Mouse (Mus musculus) olfactory bulb, adult 2 months (tissue): ENCODE measurements around the gene Zc3h6. TPM values are rescaled to one million over a fixed set of nuclear protein-coding genes. Genes with fewer than 3 reads are reported as not detected.

Experiments used
- H3K27ac ChIP-seq: fragments of 200-500 bp; 2 replicates; pipeline ENCODE4 v1.5.1; 2012; ENCODE audit warnings: low read depth, low read length; ENCODE audit not compliant: insufficient read depth
- H3K4me1 ChIP-seq: fragments of 200-500 bp; 2 replicates; pipeline ENCODE4 v1.6.1; 2012; ENCODE audit warnings: low read length; ENCODE audit not compliant: control insufficient read depth, insufficient read depth
- H3K4me3 ChIP-seq: fragments of 200-500 bp; 2 replicates; pipeline ENCODE4 v1.5.1; 2012; ENCODE audit warnings: mild to moderate bottlenecking, low read depth, low read length, moderate library complexity; ENCODE audit not compliant: insufficient read depth
- CTCF ChIP-seq: fragments of 200-500 bp; IDR thresholded peaks from 2 replicates; pipeline ENCODE4 v1.5.1; 2012; ENCODE audit warnings: low read depth, mild to moderate bottlenecking, low read length, moderate library complexity; ENCODE audit not compliant: insufficient read depth
- POLR2A ChIP-seq: fragments of 200-500 bp; IDR thresholded peaks from 2 replicates; pipeline ENCODE4 v1.6.1; 2012; ENCODE audit warnings: mild to moderate bottlenecking, low read depth, low read length, moderate library complexity; ENCODE audit not compliant: insufficient read depth
- WGBS: fragments of 180-500 bp; shearing (Covaris S2); methylation state at CpG from one replicate; pipeline ENCODE4 v1.1.7; 2018; 5-methylcytosine and 5-hydroxymethylcytosine counted together
- polyA plus RNA-seq: library from polyadenylated mRNA; stranded (reverse); fragments of >200 nt; gene quantifications from 2 replicates; pipeline ENCODE4 v1.2.4, GENCODE M21; 2012; ENCODE audit warnings: low replicate concordance; ENCODE audit not compliant: missing spikeins, insufficient read depth, insufficient read length

Gene Zc3h6
- polyA plus RNA-seq: not detected in 2 replicates

DNA sequence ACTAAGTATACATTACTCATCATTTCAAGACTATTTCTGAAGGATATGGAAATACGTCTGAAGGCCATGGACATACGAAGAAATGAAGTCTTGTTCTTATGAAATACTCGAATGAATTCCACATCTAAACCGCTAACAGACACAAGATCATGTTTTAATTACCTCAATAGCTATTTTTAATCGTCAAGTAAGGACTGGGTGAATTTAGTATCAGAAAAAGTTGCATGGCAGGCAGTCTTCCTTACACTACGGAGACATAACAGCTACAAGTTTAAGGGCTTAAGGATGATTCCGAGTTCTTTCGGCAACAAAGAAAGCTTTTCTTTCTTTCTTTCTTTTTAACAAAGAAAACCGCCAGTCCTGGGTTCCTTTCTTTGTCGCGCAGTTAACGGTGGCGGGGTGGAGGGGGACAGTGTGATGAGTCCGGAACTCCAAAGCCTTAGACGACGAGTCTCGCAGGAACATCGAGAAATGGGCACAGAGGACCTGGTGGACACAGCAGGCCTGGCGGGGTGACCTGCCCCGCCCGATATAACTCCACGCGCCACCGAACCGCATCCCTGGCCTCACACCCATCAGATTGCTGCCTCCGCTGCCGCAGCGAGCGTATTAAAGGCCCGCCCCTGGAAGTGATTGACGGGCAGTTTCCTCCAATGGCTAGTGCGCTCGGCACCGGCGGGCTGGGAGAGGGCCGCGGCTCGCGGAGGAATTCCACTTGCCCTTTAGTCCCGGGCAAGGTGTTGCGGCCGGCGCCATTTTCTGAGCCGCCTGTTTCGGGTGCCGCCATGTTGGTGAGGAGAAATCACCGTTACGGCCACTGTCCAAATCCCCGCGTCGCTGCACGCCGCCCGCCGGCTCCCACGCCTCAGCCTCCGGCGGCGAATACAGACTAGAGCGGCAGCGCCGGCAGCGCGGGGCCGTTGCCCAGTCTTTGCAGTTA lies at the start of gene Zc3h6:
Gene Zc3h6, plus strand, starts transcription at position 762 of the 940 bp plus-strand sequence.
- Histone ChIP-seq H3K4me3 (peak within 1 kb of the TSS; percentile 91), H3K4me1 (peaks cover 2% of the 10 kb centered on the region; the same call in 1 of the 2 replicates), H3K27ac (peak within 1 kb of the TSS; percentile 100)
- WGBS: under 1% methylated on average over 65 of the region's 65 CpGs
- TF ChIP-seq CTCF: no peak
- TF ChIP-seq POLR2A: peak; percentile 90

DNA sequence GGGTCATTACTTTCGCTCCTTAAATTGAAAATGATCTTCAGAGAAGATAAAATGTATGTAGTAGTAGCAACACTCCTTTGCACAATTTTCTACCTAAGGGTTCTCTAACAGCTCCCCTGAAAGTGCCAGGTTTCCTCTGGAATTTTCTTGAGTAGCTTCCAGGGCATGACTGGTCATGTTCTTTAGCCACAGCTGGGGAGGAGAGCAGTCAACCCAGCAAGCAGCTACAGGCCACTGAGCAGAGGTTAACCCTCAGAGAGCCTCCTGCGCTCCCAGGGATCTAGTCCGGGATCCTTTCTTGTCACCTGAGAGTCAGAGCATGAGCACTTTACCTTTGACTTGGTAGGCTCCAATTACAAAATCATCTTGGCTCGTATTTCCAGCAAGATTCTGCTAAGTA lies 42.4 kb upstream of the Zc3h6 start:
- H3K4me3 ChIP-seq: no peak overlapping the region
- no peak overlapping the region for H3K27ac ChIP-seq
- 93% methylated on average over 4 of the region's 4 CpGs for WGBS
- no peaks in the 10 kb centered on the region for H3K4me1 ChIP-seq
- TF ChIP-seq POLR2A (no peak), CTCF (no peak)

- no peak overlapping the region for H3K4me3 ChIP-seq
- no peak for TF ChIP-seq CTCF
- no peak for TF ChIP-seq POLR2A
- H3K4me1 ChIP-seq: no peaks in the 10 kb centered on the region
- 82% methylated on average over 3 of the region's 3 CpGs for whole genome bisulfite sequencing
- no peak overlapping the region for H3K27ac ChIP-seq
Measured at GRCm38 (mm10) chr2:128928446-128928845, 38.8 kb upstream of the Zc3h6 start.

- Histone ChIP-seq H3K4me3 (no peak overlapping the region), H3K4me1 (no peaks in the 10 kb centered on the region), H3K27ac (no peak overlapping the region)
- TF ChIP-seq POLR2A: no peak
- no peak for TF ChIP-seq CTCF
Measured at GRCm38 (mm10) chr2:128930704-128931103, 36.5 kb upstream of the Zc3h6 start.

DNA sequence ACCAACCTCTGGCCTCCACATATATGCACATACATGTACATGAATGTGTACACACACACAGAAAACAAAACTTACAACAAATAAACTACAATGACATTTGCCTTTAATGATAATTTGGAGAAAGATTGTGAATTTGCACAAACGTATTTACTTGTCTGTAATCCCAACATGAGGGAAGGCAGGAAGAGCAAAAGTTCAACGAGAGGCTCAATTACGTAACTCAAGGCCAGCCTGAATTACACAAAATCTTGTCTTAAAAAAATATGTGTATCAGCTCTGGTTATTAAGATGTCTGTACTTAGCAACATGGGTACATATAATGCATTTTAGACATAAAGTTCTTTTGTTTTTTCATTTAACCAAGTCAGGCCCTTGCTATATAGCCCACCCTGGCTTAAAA lies 30.9 kb upstream of the Zc3h6 start:
- WGBS: 95% methylated on average over 3 of the region's 3 CpGs
- Histone ChIP-seq H3K4me3 (no peak overlapping the region), H3K27ac (no peak overlapping the region), H3K4me1 (no peaks in the 10 kb centered on the region)
- no peak for TF ChIP-seq POLR2A
- no peak for TF ChIP-seq CTCF

GRCm38 (mm10) chr2:128943538-128944528 lies 23.4 kb upstream of the Zc3h6 start, which contains the start of gene Zc3h8:
Gene Zc3h8 (minus strand): TSS chr2:128944077.
- 1% methylated on average over 65 of the region's 65 CpGs for WGBS
- H3K27ac ChIP-seq: peak within 1 kb of the TSS; percentile 46; the same call in 1 of the 2 replicates
- TF ChIP-seq CTCF (no peak), POLR2A (peak; percentile 97)
- H3K4me3 ChIP-seq: peak within 1 kb of the TSS; percentile 89
- H3K4me1 ChIP-seq: no peaks in the 10 kb centered on the region

- Histone ChIP-seq H3K27ac (no peak overlapping the region), H3K4me1 (no peaks in the 10 kb centered on the region), H3K4me3 (no peak overlapping the region)
- TF ChIP-seq CTCF: no peak
- TF ChIP-seq POLR2A: no peak
- 32% methylated on average over 6 of the region's 6 CpGs for WGBS
Measured at GRCm38 (mm10) chr2:128947962-128948588, 19.1 kb upstream of the Zc3h6 start.

DNA sequence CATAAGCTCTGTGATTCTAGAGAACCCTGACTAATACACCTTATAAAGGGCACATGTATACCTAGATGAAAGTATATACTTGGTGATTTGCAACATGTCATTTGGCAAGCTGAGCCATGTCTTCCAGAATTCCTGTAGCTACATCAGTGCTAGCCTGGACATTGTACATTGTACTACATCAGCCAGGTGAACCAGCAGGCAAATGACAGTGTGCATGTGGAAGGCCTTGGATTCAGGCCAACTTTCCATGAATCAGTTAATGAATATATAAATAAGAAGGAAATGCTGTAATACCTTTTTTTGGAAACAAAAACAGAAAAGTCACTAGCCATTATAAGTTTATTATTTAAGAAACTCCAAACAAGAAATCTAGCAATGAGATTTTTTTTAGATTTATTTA lies 13.0 kb upstream of the Zc3h6 start:
- Histone ChIP-seq H3K4me1 (no peaks in the 10 kb centered on the region), H3K27ac (no peak overlapping the region), H3K4me3 (no peak overlapping the region)
- TF ChIP-seq CTCF: no peak
- no peak for TF ChIP-seq POLR2A
